Mouse (Mus musculus) megakaryocyte, embryonic 14.5 days (primary cell): ENCODE measurements around the gene Cep41. TPM values are rescaled to one million over a fixed set of nuclear protein-coding genes. Genes with fewer than 3 reads are reported as not detected.

ENCODE experiments used
- H3K27me3 ChIP-seq: replicated peaks from 2 replicates; pipeline ENCODE3; 2012; ENCODE audit warnings: inconsistent platforms
- H3K36me3 ChIP-seq: replicated peaks from 2 replicates; pipeline ENCODE3; 2012; ENCODE audit warnings: low read length, inconsistent platforms, mixed read lengths
- H3K4me1 ChIP-seq: 2 replicates; pipeline ENCODE4 v1.6.1; 2012; ENCODE audit warnings: inconsistent platforms
- H3K4me3 ChIP-seq: replicated peaks from 2 replicates; pipeline ENCODE3; 2012; ENCODE audit warnings: moderate library complexity, mild to moderate bottlenecking, inconsistent platforms
- H3K9me3 ChIP-seq: 2 replicates; pipeline ENCODE4 v1.6.1; 2012; ENCODE audit warnings: inconsistent platforms
- FLI1 ChIP-seq: IDR thresholded peaks from 2 replicates; pipeline ENCODE4 v1.6.1; 2012; ENCODE audit warnings: low read length, inconsistent platforms, mixed read lengths
- GATA1 ChIP-seq: IDR thresholded peaks from 3 replicates; pipeline ENCODE4 v1.6.1; 2012; ENCODE audit warnings: mixed read lengths, low read length, inconsistent platforms, borderline replicate concordance
- polyA plus RNA-seq: library from polyadenylated mRNA; stranded (reverse); fragments of >175 nt; gene quantifications from 2 replicates; pipeline ENCODE4 v1.2.3, GENCODE M21; 2012; ENCODE audit warnings: low replicate concordance; ENCODE audit not compliant: insufficient read depth

Gene Cep41
- polyA plus RNA-seq, 1 experiment, result 13.1 TPM

DNA sequence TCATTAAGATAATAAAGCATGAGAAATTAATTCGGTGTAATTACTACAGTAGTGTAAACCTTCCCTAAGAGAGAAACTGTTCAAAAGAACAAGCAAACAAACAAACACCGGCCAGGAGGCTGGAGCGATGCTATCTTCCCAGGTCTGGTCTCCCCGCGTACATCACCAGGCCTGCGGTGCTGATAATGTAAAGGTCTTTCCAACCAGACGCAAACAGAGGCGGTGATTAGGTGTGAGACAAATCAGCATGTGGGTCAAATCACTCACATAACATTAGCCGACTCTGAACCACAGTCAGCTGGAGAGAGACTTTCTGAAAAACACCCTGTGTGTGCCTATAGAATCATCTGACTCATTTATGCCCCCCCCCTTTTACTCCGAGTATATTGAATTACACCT is 17.8 kb upstream of the Cep41 start:
- TF ChIP-seq GATA1 (no peak), FLI1 (no peak)
- Histone ChIP-seq H3K9me3 (peaks cover 34% of the 10 kb centered on the region), H3K4me1 (peaks cover 29% of the 10 kb centered on the region), H3K27me3 (no peaks in the 10 kb centered on the region), H3K36me3 (peaks cover 20% of the 10 kb centered on the region), H3K4me3 (peak overlapping the region; percentile 35)

DNA sequence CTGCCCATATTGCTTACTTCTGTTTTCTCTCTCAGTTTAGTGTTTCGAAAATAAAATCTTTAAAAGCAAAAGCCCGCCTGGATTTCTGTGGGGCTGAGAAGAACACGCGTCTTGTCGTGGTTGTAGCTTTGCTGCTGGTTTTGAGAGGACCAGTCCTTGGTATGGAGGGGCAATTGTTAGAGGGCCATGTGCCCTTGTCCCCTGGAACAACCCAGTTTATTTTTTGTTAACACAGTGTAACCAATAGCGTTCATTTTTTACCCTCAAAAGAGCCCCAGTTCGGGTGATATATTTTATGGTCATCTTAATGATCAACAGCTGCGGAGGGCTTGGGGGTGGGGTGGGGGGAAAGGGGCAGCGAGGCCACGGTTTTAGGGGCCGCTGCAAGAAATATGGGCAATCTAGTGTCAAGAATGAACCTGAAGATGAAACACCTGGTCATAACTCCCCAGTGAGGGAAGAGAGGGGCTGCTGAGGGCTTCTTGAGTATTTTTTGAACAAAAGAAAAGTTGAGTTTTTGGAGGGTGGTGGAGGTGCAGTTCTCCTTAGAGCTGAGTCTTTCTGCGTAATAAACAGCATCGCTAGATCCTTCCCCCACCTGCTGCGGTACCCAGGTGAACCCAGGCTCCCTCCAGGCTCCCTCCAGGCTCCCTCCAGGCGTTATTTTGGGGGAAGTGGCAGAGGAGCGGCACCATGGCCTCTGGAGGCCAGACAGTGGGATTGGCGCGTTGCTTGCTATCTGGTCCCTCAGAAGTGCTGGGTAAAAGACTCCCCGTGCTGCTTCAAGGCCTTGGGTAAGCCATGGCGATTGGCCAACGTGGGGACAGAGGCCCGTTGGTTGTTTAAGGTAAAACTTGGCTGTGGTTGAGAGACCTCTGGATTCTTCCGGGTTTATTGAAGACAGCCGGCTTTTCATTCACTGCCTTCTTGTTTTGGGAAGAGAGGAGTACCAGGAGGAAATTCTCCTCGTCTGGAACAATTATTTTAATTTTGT is 17.1 kb upstream of the Cep41 start:
- Histone ChIP-seq H3K4me3 (no peak overlapping the region), H3K9me3 (peaks cover 34% of the 10 kb centered on the region), H3K27me3 (no peaks in the 10 kb centered on the region), H3K36me3 (peaks cover 20% of the 10 kb centered on the region), H3K4me1 (peaks cover 29% of the 10 kb centered on the region)
- TF ChIP-seq GATA1 (no peak), FLI1 (no peak)

DNA sequence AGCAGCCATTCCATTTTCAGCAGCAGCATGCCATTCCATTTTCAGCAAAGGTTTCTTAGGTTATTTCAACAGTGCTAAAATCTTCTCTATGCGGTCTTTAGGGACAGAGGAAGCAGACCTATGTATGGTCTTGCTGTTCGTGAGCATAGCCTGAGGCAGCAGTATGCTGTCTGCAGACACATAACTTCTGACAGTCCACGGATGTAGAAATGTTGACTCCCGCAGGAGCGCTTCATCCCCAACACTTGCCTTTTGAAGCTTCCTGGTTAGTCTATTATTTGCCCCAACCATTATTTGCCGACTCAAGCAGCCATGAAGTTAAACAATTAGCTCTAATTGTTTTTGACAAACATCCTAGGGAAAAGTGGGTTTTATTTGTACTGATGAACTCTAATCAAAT is 15.6 kb upstream of the Cep41 start:
- Histone ChIP-seq H3K36me3 (peaks cover 19% of the 10 kb centered on the region), H3K27me3 (no peaks in the 10 kb centered on the region), H3K4me1 (peaks cover 33% of the 10 kb centered on the region), H3K9me3 (peaks cover 24% of the 10 kb centered on the region), H3K4me3 (no peak overlapping the region)
- TF ChIP-seq FLI1 (no peak), GATA1 (no peak)

DNA sequence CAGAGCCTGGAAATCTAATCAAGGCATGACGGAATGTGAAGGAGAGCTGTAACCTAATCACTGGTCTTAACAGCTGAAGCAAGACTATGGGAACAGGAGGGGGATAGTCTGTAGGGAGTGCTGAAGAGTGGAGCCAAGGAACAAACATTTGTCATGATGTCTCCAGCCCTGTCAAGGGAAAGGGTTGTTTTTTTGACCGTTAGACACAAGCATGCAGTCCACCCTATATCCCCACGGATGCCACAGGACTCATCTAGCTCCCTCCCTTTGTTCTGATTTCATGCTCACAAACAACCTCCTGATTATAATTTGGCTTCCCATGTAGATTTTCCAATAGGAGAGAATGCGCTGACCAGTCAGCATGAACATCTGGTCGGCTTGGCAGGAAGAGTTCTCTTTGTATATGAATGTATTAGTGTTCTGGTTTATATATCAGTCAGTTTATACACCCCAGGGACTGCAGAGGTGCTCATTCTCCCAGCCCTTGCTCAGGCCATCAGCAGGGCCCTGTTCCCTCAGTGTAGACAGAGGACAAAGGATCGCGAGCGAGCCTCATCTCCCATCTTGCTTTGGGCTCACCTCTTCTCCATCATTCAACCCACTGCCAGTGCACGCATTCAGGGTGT is 10.5 kb upstream of the Cep41 start:
- H3K4me3 ChIP-seq, result no peak overlapping the region
- H3K27me3 ChIP-seq, result peaks cover 3% of the 10 kb centered on the region
- H3K36me3 ChIP-seq, result no peaks in the 10 kb centered on the region
- H3K4me1 ChIP-seq, result peaks cover 26% of the 10 kb centered on the region
- TF ChIP-seq GATA1 (no peak), FLI1 (no peak)
- no peaks in the 10 kb centered on the region for H3K9me3 ChIP-seq

DNA sequence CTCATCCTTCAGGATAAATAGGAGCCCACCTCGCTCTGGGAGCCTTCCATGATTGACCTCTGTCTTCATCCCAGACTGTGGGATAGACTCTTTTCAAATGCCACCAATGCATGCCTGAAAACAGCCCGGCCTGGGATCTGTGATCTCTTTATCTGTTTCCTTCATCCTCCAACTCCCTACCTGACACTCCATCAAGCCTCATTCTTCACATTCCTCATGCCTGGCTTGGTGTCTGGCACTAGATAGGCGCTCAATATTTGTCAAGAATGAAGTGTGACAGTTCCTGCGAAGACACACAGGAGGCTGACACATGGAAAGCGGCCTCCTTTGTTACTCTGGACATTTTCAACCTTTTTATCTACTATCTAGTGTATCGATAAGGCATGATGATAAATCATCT is 9.9 kb upstream of the Cep41 start:
- peaks cover 27% of the 10 kb centered on the region for H3K4me1 ChIP-seq
- no peak overlapping the region for H3K4me3 ChIP-seq
- no peaks in the 10 kb centered on the region for H3K9me3 ChIP-seq
- peaks cover 3% of the 10 kb centered on the region for H3K27me3 ChIP-seq
- no peaks in the 10 kb centered on the region for H3K36me3 ChIP-seq
- TF ChIP-seq GATA1 (no peak), FLI1 (no peak)

DNA sequence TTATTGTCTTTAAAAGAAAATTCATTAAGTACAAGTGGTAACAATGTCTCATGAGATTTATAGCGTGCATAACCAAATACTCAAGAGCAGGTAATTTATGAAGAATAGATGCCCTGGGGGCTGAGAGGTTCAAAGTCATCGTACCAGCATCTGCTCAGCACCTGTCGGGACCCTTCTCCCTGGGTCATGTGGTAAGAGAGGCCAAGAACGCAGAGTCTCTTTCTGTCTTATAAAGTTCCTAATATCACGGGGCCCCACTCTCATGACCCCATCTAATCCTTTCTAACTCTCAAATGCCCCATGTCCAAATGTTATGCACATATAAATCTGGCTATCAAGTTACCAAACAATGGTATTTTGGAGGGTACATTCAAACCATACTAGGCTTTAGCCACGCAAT is 9.3 kb upstream of the Cep41 start:
- TF ChIP-seq FLI1, result no peak
- TF ChIP-seq GATA1, result no peak
- peaks cover 3% of the 10 kb centered on the region for H3K27me3 ChIP-seq
- peaks cover 27% of the 10 kb centered on the region for H3K4me1 ChIP-seq
- no peak overlapping the region for H3K4me3 ChIP-seq
- H3K9me3 ChIP-seq, result no peaks in the 10 kb centered on the region
- no peaks in the 10 kb centered on the region for H3K36me3 ChIP-seq

DNA sequence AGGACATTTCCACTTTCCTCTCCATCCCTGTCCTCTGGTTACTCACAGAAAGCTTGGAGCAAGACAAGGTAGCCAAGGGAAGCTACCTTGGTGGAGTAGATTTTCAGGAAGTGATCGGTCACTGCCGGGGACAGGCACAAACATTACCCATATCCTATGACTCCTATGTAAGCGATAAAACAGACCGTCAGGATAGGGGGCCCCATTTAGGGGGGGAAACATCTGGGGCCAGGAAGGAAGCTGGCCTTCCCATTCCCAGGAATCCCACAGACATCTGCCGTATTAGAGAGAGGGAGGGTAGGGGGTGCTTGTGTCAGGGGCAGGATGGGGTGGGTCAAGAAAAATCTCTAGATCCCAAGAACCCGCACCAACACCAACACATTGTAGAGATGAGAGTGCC is 6.6 kb upstream of the Cep41 start:
- peaks cover 3% of the 10 kb centered on the region for H3K27me3 ChIP-seq
- TF ChIP-seq FLI1 (no peak), GATA1 (no peak)
- no peaks in the 10 kb centered on the region for H3K36me3 ChIP-seq
- H3K9me3 ChIP-seq, result no peaks in the 10 kb centered on the region
- peaks cover 25% of the 10 kb centered on the region for H3K4me1 ChIP-seq
- peak overlapping the region; percentile 78 for H3K4me3 ChIP-seq

DNA sequence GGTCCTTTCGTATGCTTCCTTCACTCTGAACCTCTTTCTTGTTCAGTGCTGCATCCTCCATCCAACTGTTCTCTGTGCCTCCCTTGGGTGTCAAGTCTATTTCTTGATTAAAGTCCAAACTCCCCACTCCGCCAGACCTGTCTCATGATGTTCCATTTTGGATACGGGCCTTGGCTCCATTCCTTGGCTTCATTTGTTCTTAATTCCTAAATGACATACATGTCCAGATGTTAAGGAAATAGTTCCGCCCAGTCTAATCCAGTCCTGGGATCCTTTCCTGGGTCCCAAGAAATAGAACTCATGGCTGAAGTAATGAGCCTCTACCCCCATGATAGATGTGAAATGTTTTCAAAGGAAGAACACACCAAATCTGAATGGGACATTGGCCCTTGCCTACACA is 4.5 kb upstream of the Cep41 start:
- H3K9me3 ChIP-seq, result no peaks in the 10 kb centered on the region
- no peaks in the 10 kb centered on the region for H3K36me3 ChIP-seq
- peaks cover 22% of the 10 kb centered on the region for H3K4me1 ChIP-seq
- H3K27me3 ChIP-seq, result no peaks in the 10 kb centered on the region
- H3K4me3 ChIP-seq, result no peak overlapping the region
- TF ChIP-seq FLI1, result no peak
- TF ChIP-seq GATA1, result no peak

DNA sequence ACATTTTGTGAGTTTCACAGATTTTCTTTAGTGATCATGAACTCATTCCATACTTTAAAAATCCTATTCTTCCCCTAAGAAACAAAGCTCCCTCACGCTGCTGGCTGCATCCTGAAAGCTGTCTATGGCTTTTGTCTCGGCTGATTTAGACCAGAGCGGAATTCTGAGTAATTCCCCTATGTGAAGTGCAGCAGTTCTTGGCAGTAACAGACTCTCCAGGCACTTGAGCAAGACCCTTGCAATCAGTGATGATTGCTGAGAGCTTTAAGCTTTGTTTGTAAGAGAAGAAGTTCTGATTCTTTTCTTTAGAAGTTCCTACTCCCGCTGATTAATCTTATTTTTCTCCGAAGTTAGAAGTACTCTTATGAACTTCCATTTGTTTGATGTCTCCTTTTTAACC is 3.9 kb upstream of the Cep41 start:
- Histone ChIP-seq H3K4me3 (no peak overlapping the region), H3K27me3 (no peaks in the 10 kb centered on the region), H3K9me3 (no peaks in the 10 kb centered on the region), H3K36me3 (no peaks in the 10 kb centered on the region), H3K4me1 (peaks cover 28% of the 10 kb centered on the region)
- no peak for TF ChIP-seq FLI1
- TF ChIP-seq GATA1, result no peak

DNA sequence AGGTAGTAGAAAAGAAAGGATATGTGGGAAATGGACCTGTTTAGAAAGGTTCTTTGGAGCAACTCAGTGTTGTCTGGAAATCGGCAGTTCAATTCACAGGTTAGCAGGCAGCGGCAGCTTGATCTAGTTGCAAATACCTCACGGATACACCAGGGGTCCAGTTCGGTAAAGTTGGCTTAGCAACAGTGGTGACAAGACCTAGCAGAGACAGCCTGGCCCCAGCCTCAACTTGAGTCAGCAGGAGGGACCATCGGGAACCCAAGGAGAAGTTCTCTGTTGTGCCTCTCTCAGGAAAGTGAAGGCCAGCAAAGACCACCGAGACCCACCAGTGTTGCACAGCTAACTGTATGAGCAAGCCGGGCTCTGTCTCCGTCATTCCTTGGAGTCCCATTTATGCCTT is 1.6 kb upstream of the Cep41 start:
- Histone ChIP-seq H3K9me3 (no peaks in the 10 kb centered on the region), H3K4me1 (peaks cover 41% of the 10 kb centered on the region), H3K36me3 (no peaks in the 10 kb centered on the region), H3K27me3 (no peaks in the 10 kb centered on the region), H3K4me3 (no peak overlapping the region)
- TF ChIP-seq GATA1 (no peak), FLI1 (no peak)
